ENCODE assay signal across 17 mouse cellular contexts in the genomic region with DNA sequence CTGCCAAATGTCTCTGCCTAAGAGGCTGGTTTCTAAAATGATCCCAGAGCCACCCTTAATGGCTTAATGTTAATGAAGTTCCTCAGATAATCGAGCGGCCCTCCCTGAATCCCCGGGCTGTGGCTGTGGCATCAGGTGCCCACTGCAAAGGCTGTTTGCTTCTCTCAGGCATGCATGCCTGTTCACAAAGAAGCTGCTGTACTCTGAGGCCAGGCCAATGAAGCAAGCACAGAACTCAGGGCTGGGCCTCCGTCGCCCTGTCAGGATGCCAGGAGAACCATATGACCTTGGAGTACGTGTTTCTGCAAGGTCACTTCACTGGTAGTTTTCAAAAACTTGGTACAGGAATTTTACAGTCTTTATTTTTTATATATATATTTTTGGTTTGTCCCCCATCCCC. TPM values are rescaled to one million over a fixed set of nuclear protein-coding genes. Genes with fewer than 3 reads are reported as not detected.
A peak's percentile ranks its signal among the peaks of the same experiment; 100 is the strongest.
DNase-seq lines count a peak whose midpoint lies in the region; ATAC-seq and TF ChIP-seq lines count a peak whose summit lies in the region.
"Had no signal": no experiment of that assay in that cellular context is flagged by ENCODE, and none has a peak within 500 bp of the region (broad histone marks: within the 10 kb centered on the region; RNA-seq: fewer than 3 reads in every experiment).

No protein-coding gene starts in this region.

- H3K27ac ChIP-seq in hindbrain, postnatal 0 days = peak overlapping the region; percentile 12; the same call in 1 of the 2 replicates
- H3K27ac ChIP-seq in hindbrain, embryonic 16.5 days (ENCODE audit: low read depth, low read length) = no peak overlapping the region
- 0 out of 2 replicates have a peak overlapping the region, but pooled peaks have one; percentile 3 for H3K27ac ChIP-seq in limb, embryonic 14.5 days (replicated peaks; ENCODE audit: low read depth, low read length)
- H3K27ac ChIP-seq in cerebellum, adult 2 months (ENCODE audit: insufficient read depth, low read length) = no peak overlapping the region
- H3K27ac ChIP-seq: embryonic facial prominence, embryonic 12.5 days; midbrain, embryonic 15.5 days had no signal

- H3K27me3 ChIP-seq in hindbrain, postnatal 0 days (ENCODE audit: insufficient read depth, low read length) = no peaks in the 10 kb centered on the region
- no peaks in the 10 kb centered on the region for H3K27me3 ChIP-seq in hindbrain, embryonic 16.5 days (replicated peaks; ENCODE audit: control insufficient read depth, insufficient read depth, low read length)
- H3K27me3 ChIP-seq in limb, embryonic 14.5 days (ENCODE audit: control insufficient read depth, insufficient read depth, low read length) = no peaks in the 10 kb centered on the region
- no peaks in the 10 kb centered on the region for H3K27me3 ChIP-seq in cerebellum, adult 2 months (ENCODE audit: control insufficient read depth, insufficient read depth, low read length)
- H3K27me3 ChIP-seq: embryonic facial prominence, embryonic 12.5 days; heart, embryonic 12.5 days; midbrain, embryonic 15.5 days; Patski had no signal

- H3K4me3 ChIP-seq in hindbrain, postnatal 0 days (ENCODE audit: low read length) = no peak overlapping the region
- H3K4me3 ChIP-seq in hindbrain, embryonic 16.5 days (ENCODE audit: low read length) = no peak overlapping the region
- H3K4me3 ChIP-seq in limb, embryonic 14.5 days (replicated peaks; ENCODE audit: low read length) = no peak overlapping the region
- H3K4me3 ChIP-seq in cerebellum, adult 2 months (replicated peaks; ENCODE audit: insufficient read depth, low read depth, low read length) = no peak overlapping the region
- H3K4me3 ChIP-seq: embryonic facial prominence, embryonic 12.5 days; heart, embryonic 12.5 days; midbrain, embryonic 15.5 days had no signal

- TF ChIP-seq CTCF in hindbrain, postnatal 0 days (IDR thresholded peaks at IDR 0.05; ENCODE audit: low read depth) = no peak
- TF ChIP-seq CTCF in cerebellum, adult 2 months (IDR thresholded peaks at IDR 0.05; ENCODE audit: borderline replicate concordance, insufficient read depth, low read depth, low read length) = no peak

- H3K9ac ChIP-seq in hindbrain, postnatal 0 days (replicated peaks; ENCODE audit: low read length) = no peak overlapping the region
- no peak overlapping the region for H3K9ac ChIP-seq in hindbrain, embryonic 16.5 days (ENCODE audit: low read depth, low read length)
- H3K9ac ChIP-seq in limb, embryonic 14.5 days (ENCODE audit: low read depth, low read length, severe bottlenecking) = no peak overlapping the region
- H3K9ac ChIP-seq: embryonic facial prominence, embryonic 12.5 days; heart, embryonic 12.5 days; lung, embryonic 14.5 days; midbrain, embryonic 15.5 days had no signal

- no peaks in the 10 kb centered on the region; the same call in 1 of the 2 replicates for H3K36me3 ChIP-seq in hindbrain, postnatal 0 days (ENCODE audit: insufficient read depth, low read length)
- H3K36me3 ChIP-seq in hindbrain, embryonic 16.5 days (ENCODE audit: control insufficient read depth, insufficient read depth, low read length) = no peaks in the 10 kb centered on the region
- H3K36me3 ChIP-seq in limb, embryonic 14.5 days (ENCODE audit: control insufficient read depth, insufficient read depth, low read length) = no peaks in the 10 kb centered on the region
- H3K36me3 ChIP-seq: embryonic facial prominence, embryonic 12.5 days; heart, embryonic 12.5 days; midbrain, embryonic 15.5 days had no signal

- peaks cover 3% of the 10 kb centered on the region; the same call in 1 of the 2 replicates for H3K4me1 ChIP-seq in hindbrain, postnatal 0 days (ENCODE audit: insufficient read depth, low read length)
- H3K4me1 ChIP-seq in hindbrain, embryonic 16.5 days (ENCODE audit: control insufficient read depth, insufficient read depth, low read depth, low read length) = peaks cover 5% of the 10 kb centered on the region
- H3K4me1 ChIP-seq in limb, embryonic 14.5 days (ENCODE audit: control insufficient read depth, insufficient read depth, low read length) = peaks cover 13% of the 10 kb centered on the region
- no peaks in the 10 kb centered on the region for H3K4me1 ChIP-seq in cerebellum, adult 2 months (ENCODE audit: control insufficient read depth, insufficient read depth, low read length)

- DNase-seq in adrenal gland, postnatal 14 days = peak; percentile 49
- DNase-seq in adrenal gland, postnatal 4 days (ENCODE audit: low spot score in 2 of 2) = no peak
- DNase-seq in hindbrain, postnatal 0 days (ENCODE audit: low spot score) = peak; percentile 41
- peak; percentile 51 for DNase-seq in ovary, postnatal 36 days (ENCODE audit: low spot score)
- DNase-seq in ovary, postnatal 14 days (ENCODE audit: low spot score) = no peak
- DNase-seq in limb, embryonic 14.5 days (ENCODE audit: low spot score) = no peak
- DNase-seq in cerebellum, adult 2 months = no peak
- DNase-seq: gastrocnemius, postnatal 14 days; lung, embryonic 14.5 days; thymus, postnatal 36 days had no signal

- ATAC-seq in hindbrain, postnatal 0 days = no peak
- no peak for ATAC-seq in hindbrain, embryonic 16.5 days
- no peak for ATAC-seq in limb, embryonic 14.5 days (ENCODE audit: low FRiP score, low read depth)
- ATAC-seq: midbrain, embryonic 15.5 days; Patski had no signal

- no peak for TF ChIP-seq POLR2A in limb, embryonic 14.5 days (IDR thresholded peaks at IDR 0.05; ENCODE audit: borderline replicate concordance, extremely low read depth, insufficient read depth, insufficient read length)
- no peak for TF ChIP-seq POLR2A in cerebellum, adult 2 months (IDR thresholded peaks at IDR 0.05; ENCODE audit: borderline replicate concordance, insufficient read depth, low read length)

- H3K4me2 ChIP-seq in hindbrain, postnatal 0 days (ENCODE audit: low read depth, low read length) = no peak overlapping the region
- no peak overlapping the region for H3K4me2 ChIP-seq in hindbrain, embryonic 16.5 days (ENCODE audit: low read length)
- H3K4me2 ChIP-seq in limb, embryonic 14.5 days (replicated peaks; ENCODE audit: low read depth, low read length, severe bottlenecking) = no peak overlapping the region
- H3K4me2 ChIP-seq: embryonic facial prominence, embryonic 12.5 days; heart, embryonic 12.5 days; liver, embryonic 11.5 days; lung, embryonic 14.5 days; midbrain, embryonic 15.5 days had no signal

- 46% methylated on average over 6 of the region's 6 CpGs for WGBS in hindbrain, postnatal 0 days
- WGBS in hindbrain, embryonic 16.5 days = 54% methylated on average over 6 of the region's 6 CpGs
- 74% methylated on average over 6 of the region's 6 CpGs for WGBS in limb, embryonic 14.5 days
- 33% methylated on average over 6 of the region's 6 CpGs for WGBS in cerebellum, adult 2 months

- no peaks in the 10 kb centered on the region for H3K9me3 ChIP-seq in hindbrain, postnatal 0 days (ENCODE audit: low read length)
- H3K9me3 ChIP-seq in hindbrain, embryonic 16.5 days (ENCODE audit: control insufficient read depth, low read length) = no peaks in the 10 kb centered on the region
- no peaks in the 10 kb centered on the region for H3K9me3 ChIP-seq in limb, embryonic 14.5 days (ENCODE audit: control insufficient read depth, low read length)
- H3K9me3 ChIP-seq: embryonic facial prominence, embryonic 12.5 days; heart, embryonic 12.5 days; midbrain, embryonic 15.5 days had no signal

RNA-seq across cellular contexts. Expression of a gene that starts 2.0 kb away (rescaled TPM):
- total RNA-seq in adrenal gland, postnatal 14 days (2021) = 48.4 and 82.5 TPM in 2 replicates
- total RNA-seq in adrenal gland, postnatal 4 days (2021) = 10 to 100 TPM in 1 of 2 experiments, 1 to 10 TPM in 1; 9.5 to 11.2 TPM
- total RNA-seq in hindbrain, postnatal 0 days (2014; rRNA removed) = 13.0 and 22.3 TPM in 2 replicates
- 25.2 and 26.7 TPM in 2 replicates for polyA plus RNA-seq in hindbrain, postnatal 0 days (2015; fragmentation: Nextera tagmentation; extraction: Ambion mirVana)
- polyA plus RNA-seq in hindbrain, embryonic 16.5 days (2015; fragmentation: Nextera tagmentation; extraction: Ambion mirVana) = 6.2 and 7.9 TPM in 2 replicates
- 20.1 and 21.5 TPM in 2 replicates for polyA plus RNA-seq in limb, embryonic 14.5 days (2012; rRNA removed)
- polyA plus RNA-seq in limb, embryonic 14.5 days (2014; fragmentation: Nextera tagmentation; extraction: Ambion mirVana) = 8.5 and 9.9 TPM in 2 replicates
- polyA plus RNA-seq in cerebellum, adult 2 months (2012; rRNA removed) = 739 and 790 TPM in 2 replicates
- total RNA-seq: megakaryocyte progenitor cell, adult 5-6 weeks had no signal
- polyA plus RNA-seq: liver, embryonic 11.5 days; lung, embryonic 14.5 days had no signal

RNA-seq across cellular contexts. Expression of a gene that starts 18.0 kb away (rescaled TPM):
- 19.3 and 19.6 TPM in 2 replicates for total RNA-seq in adrenal gland, postnatal 14 days (2021)
- 10 to 100 TPM; 18.8 to 20.2 TPM for total RNA-seq in adrenal gland, postnatal 4 days (2021)
- total RNA-seq in hindbrain, postnatal 0 days (2014; rRNA removed) = 148 and 174 TPM in 2 replicates
- polyA plus RNA-seq in hindbrain, postnatal 0 days (2015; fragmentation: Nextera tagmentation; extraction: Ambion mirVana) = 245 and 250 TPM in 2 replicates
- polyA plus RNA-seq in hindbrain, embryonic 16.5 days (2015; fragmentation: Nextera tagmentation; extraction: Ambion mirVana) = 364 and 368 TPM in 2 replicates
- 61.4 and 70.6 TPM in 2 replicates for polyA plus RNA-seq in limb, embryonic 14.5 days (2012; rRNA removed)
- 57.9 and 61.9 TPM in 2 replicates for polyA plus RNA-seq in limb, embryonic 14.5 days (2014; fragmentation: Nextera tagmentation; extraction: Ambion mirVana)
- 75.5 and 81.4 TPM in 2 replicates for polyA plus RNA-seq in cerebellum, adult 2 months (2012; rRNA removed)

Comparison
In these comparisons a context has a peak if more than half of its experiments do, and no peak if none do; other contexts are left out.
1. DNase-seq: peak in adrenal gland, postnatal 14 days (single experiment), hindbrain, postnatal 0 days (single experiment) and ovary, postnatal 36 days (single experiment); none in adrenal gland, postnatal 4 days (0 of 2), ovary, postnatal 14 days (single experiment), limb, embryonic 14.5 days (single experiment) and cerebellum, adult 2 months (0 of 2).
2. H3K27ac ChIP-seq: peak in hindbrain, postnatal 0 days (single experiment) and limb, embryonic 14.5 days (single experiment); none in hindbrain, embryonic 16.5 days (single experiment) and cerebellum, adult 2 months (single experiment).
3. RNA of a gene that starts 2.0 kb away (polyA plus RNA-seq): 739 to 790 TPM in cerebellum, adult 2 months; 25.2 to 26.7 TPM in hindbrain, postnatal 0 days, 8.5 to 21.5 TPM in limb, embryonic 14.5 days and 6.2 to 7.9 TPM in hindbrain, embryonic 16.5 days; every median in the first group is over 10 times any median in the second.